Mouse (Mus musculus) thymus, postnatal 0 days (tissue): ENCODE measurements around the gene Clca3a2. TPM values are rescaled to one million over a fixed set of nuclear protein-coding genes. Genes with fewer than 3 reads are reported as not detected.
"Not testable (repeated sequence)": the region's sequence is repeated elsewhere in the genome, so short reads cannot be mapped to it uniquely, and the experiment has no call there.

Experiments
- DNase-seq: peaks from one replicate; pipeline ENCODE4 v3.0.0-alpha.2; 2015; ENCODE audit warnings: low spot score
- polyA plus RNA-seq: library from polyadenylated mRNA; unstranded; fragments of >200 nt; fragmentation: Nextera tagmentation; extraction: Ambion mirVana; gene quantifications from 2 replicates; pipeline ENCODE4 v1.2.1, GENCODE M21; 2015

Clca3a2 gene
- polyA plus RNA-seq, 1 experiment from 2014 or later, result 1.1 TPM

GRCm38 (mm10) chr3:144749062-144749963, 70.0 kb downstream of the Clca3a2 start:
- not testable (repeated sequence) for DNase-seq

GRCm38 (mm10) chr3:144747706-144748105, 71.6 kb downstream of the Clca3a2 start:
- DNase-seq, result not testable (repeated sequence)

Other genes starting within 250 kb of the Clca3a2 start
- gene Hs2st1, start 249.3 kb downstream of the Clca3a2 start, polyA plus RNA-seq, result 7.6 and 10.8 TPM in 2 replicates
- 519 and 548 TPM in 2 replicates for gene Selenof, start 249.2 kb downstream of the Clca3a2 start, polyA plus RNA-seq
- gene Sh3glb1, start 99.2 kb downstream of the Clca3a2 start, polyA plus RNA-seq, result 158 and 162 TPM in 2 replicates
- gene Clca3a1, start 58.5 kb downstream of the Clca3a2 start, polyA plus RNA-seq, result 0.65 and 0.68 TPM in 2 replicates
- 0.84 and 1.0 TPM in 2 replicates for gene Clca3b, start 29.9 kb upstream of the Clca3a2 start, polyA plus RNA-seq
- gene Clca4b, start 113.0 kb upstream of the Clca3a2 start, polyA plus RNA-seq, result 0.05 TPM in 1 of 2 replicates, not detected in the other
- gene Clca4a, start 155.6 kb upstream of the Clca3a2 start, polyA plus RNA-seq, result 0.06 and 0.12 TPM in 2 replicates
- 0.36 and 1.0 TPM in 2 replicates for gene Clca1, start 213.3 kb upstream of the Clca3a2 start, polyA plus RNA-seq